In genomic region chr2:131873376-131873775, GRCm38 (mm10) we compare ENCODE assay signal across 35 mouse cellular contexts. TPM values are rescaled to one million over a fixed set of nuclear protein-coding genes. Genes with fewer than 3 reads are reported as not detected.
DNase-seq lines count a peak whose midpoint lies in the region; ATAC-seq lines count a peak whose summit lies in the region.
"Had no signal": no experiment of that assay in that cellular context is flagged by ENCODE, and none has a peak within 500 bp of the region (broad histone marks: within the 10 kb centered on the region; RNA-seq: fewer than 3 reads in every experiment).

No protein-coding gene starts in this region.

- no peaks in the 10 kb centered on the region; the same call in 1 of the 2 replicates for H3K4me1 ChIP-seq in limb, embryonic 12.5 days (replicated peaks)
- no peaks in the 10 kb centered on the region for H3K4me1 ChIP-seq in limb, embryonic 10.5 days
- H3K4me1 ChIP-seq: embryonic facial prominence, embryonic 10.5 days; embryonic facial prominence, embryonic 13.5 days; forebrain, embryonic 12.5 days; forebrain, embryonic 15.5 days; heart, embryonic 10.5 days; heart, embryonic 13.5 days had no signal

- no peak overlapping the region for H3K4me3 ChIP-seq in limb, embryonic 12.5 days (replicated peaks)
- H3K4me3 ChIP-seq in limb, embryonic 10.5 days, result no peak overlapping the region
- H3K4me3 ChIP-seq: embryonic facial prominence, embryonic 10.5 days; embryonic facial prominence, embryonic 13.5 days; erythroblast, embryonic 14.5 days; forebrain, embryonic 12.5 days; forebrain, embryonic 15.5 days; heart, adult 2 months; heart, embryonic 10.5 days; heart, embryonic 13.5 days had no signal

- no peak overlapping the region for H3K4me2 ChIP-seq in limb, embryonic 12.5 days
- H3K4me2 ChIP-seq: embryonic facial prominence, embryonic 13.5 days; forebrain, embryonic 12.5 days; forebrain, embryonic 15.5 days; heart, embryonic 13.5 days; hindbrain, embryonic 14.5 days had no signal

- no peaks in the 10 kb centered on the region for H3K27me3 ChIP-seq in limb, embryonic 12.5 days
- no peaks in the 10 kb centered on the region for H3K27me3 ChIP-seq in limb, embryonic 10.5 days (ENCODE audit: low read depth, poor library complexity, severe bottlenecking)
- H3K27me3 ChIP-seq: embryonic facial prominence, embryonic 13.5 days; forebrain, embryonic 12.5 days; forebrain, embryonic 15.5 days; heart, embryonic 13.5 days had no signal

- H3K9ac ChIP-seq in limb, embryonic 12.5 days (replicated peaks), result no peak overlapping the region
- H3K9ac ChIP-seq: embryonic facial prominence, embryonic 13.5 days; forebrain, embryonic 12.5 days; forebrain, embryonic 15.5 days; heart, embryonic 13.5 days; hindbrain, embryonic 14.5 days had no signal

- H3K27ac ChIP-seq in limb, embryonic 12.5 days, result 0 out of 2 replicates have a peak overlapping the region, but pooled peaks have one; percentile 20
- no peak overlapping the region for H3K27ac ChIP-seq in limb, embryonic 10.5 days
- H3K27ac ChIP-seq: embryonic facial prominence, embryonic 10.5 days; embryonic facial prominence, embryonic 13.5 days; forebrain, embryonic 12.5 days; forebrain, embryonic 15.5 days; heart, adult 2 months; heart, embryonic 10.5 days; heart, embryonic 13.5 days; hindbrain, embryonic 14.5 days; hindbrain, postnatal 0 days had no signal

- H3K9me3 ChIP-seq in limb, embryonic 12.5 days, result no peaks in the 10 kb centered on the region
- H3K9me3 ChIP-seq in limb, embryonic 10.5 days (replicated peaks), result no peaks in the 10 kb centered on the region
- H3K9me3 ChIP-seq: embryonic facial prominence, embryonic 10.5 days; forebrain, embryonic 12.5 days; forebrain, embryonic 15.5 days; heart, embryonic 13.5 days had no signal

- DNase-seq in adrenal gland, adult 2 months, result peak; percentile 17
- no peak for DNase-seq in adrenal gland, adult 18-20 months (ENCODE audit: low spot score in 2 of 2)
- no peak for DNase-seq in limb, embryonic 10.5 days (ENCODE audit: low spot score)
- peak; percentile 18 for DNase-seq in MN1 (ENCODE audit: low spot score)
- DNase-seq in adrenal gland, postnatal 25 days, result peak; percentile 12
- no peak for DNase-seq in frontal cortex, postnatal 10 days (ENCODE audit: low spot score in 2 of 2)
- no peak for DNase-seq in retina, postnatal 1 day
- DNase-seq: cerebellum, adult 11 months; cerebellum, adult 8-10 months; cerebellum, postnatal 10 days; cerebellum, postnatal 36 days; embryo, embryonic 11 days; gastrocnemius, postnatal 10 days; gastrocnemius, postnatal 36 days; heart, adult 2 months; heart, postnatal 14 days; heart, postnatal 4 days had no signal

- no peak for ATAC-seq in limb, embryonic 12.5 days (ENCODE audit: insufficient number of reproducible peaks, insufficient read depth, low FRiP score, low TSS enrichment, low read depth)
- ATAC-seq: forebrain, embryonic 15.5 days; hindbrain, postnatal 0 days; inflammation-experienced regulatory T-cells, adult 6 months; intestine, embryonic 16.5 days had no signal

- 47% methylated on average over 1 of the region's 1 CpGs for WGBS in limb, embryonic 12.5 days
- 74% methylated on average over 1 of the region's 1 CpGs for WGBS in limb, embryonic 10.5 days

- H3K36me3 ChIP-seq in limb, embryonic 12.5 days, result no peaks in the 10 kb centered on the region
- H3K36me3 ChIP-seq in limb, embryonic 10.5 days, result no peaks in the 10 kb centered on the region
- H3K36me3 ChIP-seq: embryonic facial prominence, embryonic 10.5 days; embryonic facial prominence, embryonic 13.5 days; forebrain, embryonic 12.5 days; forebrain, embryonic 15.5 days; heart, embryonic 10.5 days; heart, embryonic 13.5 days had no signal

RNA-seq across cellular contexts. Expression of gene Erv3, which starts 13.8 kb away (rescaled TPM):
- total RNA-seq in adrenal gland, adult 2 months (2021), result not detected
- not detected in 2 replicates for polyA plus RNA-seq in adrenal gland, adult 2 months (2012; rRNA removed)
- total RNA-seq in adrenal gland, adult 18-20 months (2021), result not detected
- polyA plus RNA-seq in limb, embryonic 12.5 days (2016; fragmentation: Nextera tagmentation; extraction: Ambion mirVana), result not detected in 2 replicates
- not detected in 2 replicates for polyA plus RNA-seq in limb, embryonic 10.5 days (2016; fragmentation: Nextera tagmentation; extraction: Ambion mirVana)
- not detected in 2 replicates for total RNA-seq in adrenal gland, postnatal 25 days (2021)
- total RNA-seq: ES-E14; gastrocnemius, adult 18-20 months; gastrocnemius, postnatal 10 days; gastrocnemius, postnatal 36 days; granulocyte monocyte progenitor cell, adult 5-6 weeks; heart, adult 2 months; heart, postnatal 14 days; heart, postnatal 4 days; hindbrain, postnatal 0 days had no signal
- polyA plus RNA-seq: embryonic facial prominence, embryonic 10.5 days; embryonic facial prominence, embryonic 13.5 days; erythroblast, embryonic 14.5 days; forebrain, embryonic 12.5 days; forebrain, embryonic 15.5 days; heart, adult 2 months; heart, embryonic 10.5 days; heart, embryonic 13.5 days; heart, embryonic 16.5 days; hindbrain, embryonic 11.5 days; inflammation-experienced regulatory T-cells, adult 6 months; intestine, embryonic 16.5 days had no signal

RNA-seq across cellular contexts. Expression of gene Prnp, which starts 36.4 kb away (rescaled TPM):
- total RNA-seq in adrenal gland, adult 2 months (2021), result 100 to 1,000 TPM in 1 of 2 experiments, 10 to 100 TPM in 1; 85.9 to 172 TPM
- polyA plus RNA-seq in adrenal gland, adult 2 months (2012; rRNA removed), result 46.8 and 49.2 TPM in 2 replicates
- total RNA-seq in adrenal gland, adult 18-20 months (2021), result 100 to 1,000 TPM in 1 of 2 experiments, 10 to 100 TPM in 1; 99.2 to 163 TPM
- 41.2 and 43.6 TPM in 2 replicates for polyA plus RNA-seq in limb, embryonic 12.5 days (2016; fragmentation: Nextera tagmentation; extraction: Ambion mirVana)
- polyA plus RNA-seq in limb, embryonic 10.5 days (2016; fragmentation: Nextera tagmentation; extraction: Ambion mirVana), result 9.8 and 19.3 TPM in 2 replicates
- total RNA-seq in adrenal gland, postnatal 25 days (2021), result 72.9 and 75.5 TPM in 2 replicates

RNA-seq across cellular contexts. Expression of gene Prn, which starts 36.4 kb away (rescaled TPM):
- total RNA-seq in adrenal gland, adult 2 months (2021), result not detected
- polyA plus RNA-seq in adrenal gland, adult 2 months (2012; rRNA removed), result not detected in 2 replicates
- total RNA-seq in adrenal gland, adult 18-20 months (2021), result not detected
- polyA plus RNA-seq in limb, embryonic 12.5 days (2016; fragmentation: Nextera tagmentation; extraction: Ambion mirVana), result not detected in 2 replicates
- not detected in 2 replicates for polyA plus RNA-seq in limb, embryonic 10.5 days (2016; fragmentation: Nextera tagmentation; extraction: Ambion mirVana)
- 0.24 TPM in 1 of 2 replicates, not detected in the other for total RNA-seq in adrenal gland, postnatal 25 days (2021)
- total RNA-seq: ES-E14; gastrocnemius, adult 18-20 months; gastrocnemius, postnatal 10 days; granulocyte monocyte progenitor cell, adult 5-6 weeks; hindbrain, postnatal 0 days had no signal
- polyA plus RNA-seq: cortical plate, adult 2 months; embryonic facial prominence, embryonic 10.5 days; erythroblast, embryonic 14.5 days; forebrain, embryonic 12.5 days; heart, adult 2 months; heart, embryonic 13.5 days; heart, embryonic 16.5 days; hindbrain, embryonic 11.5 days; hindbrain, embryonic 14.5 days; inflammation-experienced regulatory T-cells, adult 6 months; intestine, embryonic 16.5 days had no signal

Comparison
In these comparisons a context has a peak if more than half of its experiments do, and no peak if none do; other contexts are left out.
1. DNase-seq: peak in adrenal gland, adult 2 months (single experiment), MN1 (single experiment) and adrenal gland, postnatal 25 days (single experiment); none in adrenal gland, adult 18-20 months (0 of 2), limb, embryonic 10.5 days (single experiment), frontal cortex, postnatal 10 days (0 of 2) and retina, postnatal 1 day (single experiment).